Mouse (Mus musculus) olfactory bulb, adult 2 months (tissue): Measurements from ENCODE around the gene Mob2.

ENCODE experiments used
- CTCF ChIP-seq: fragments of 200-500 bp; IDR thresholded peaks from 2 replicates; pipeline ENCODE4 v1.5.1; 2012; ENCODE audit warnings: low read depth, mild to moderate bottlenecking, low read length, moderate library complexity; ENCODE audit not compliant: insufficient read depth
- POLR2A ChIP-seq: fragments of 200-500 bp; IDR thresholded peaks from 2 replicates; pipeline ENCODE4 v1.6.1; 2012; ENCODE audit warnings: mild to moderate bottlenecking, low read depth, low read length, moderate library complexity; ENCODE audit not compliant: insufficient read depth

- TF ChIP-seq POLR2A (no peak), CTCF (no peak)
These were observed 35.7 kb downstream of the Mob2 start for GRCm38 (mm10) chr7:142025196-142025595.
